Mouse (Mus musculus) E14TG2a.4 (cell line): Measurements from ENCODE around the gene Pid1.

ENCODE experiments used
- CTCF ChIP-seq: conservative IDR thresholded peaks from 2 replicates; pipeline ENCODE4 v1.5.1; 2014; ENCODE audit warnings: low read length
- NANOG ChIP-seq: IDR thresholded peaks from 2 replicates; pipeline ENCODE4 v1.6.1; 2014; ENCODE audit warnings: borderline replicate concordance, low read length, mixed read lengths
- POU5F1 ChIP-seq: IDR thresholded peaks from 2 replicates; pipeline ENCODE4 v1.6.1; 2014; ENCODE audit warnings: low read length, borderline replicate concordance

DNA sequence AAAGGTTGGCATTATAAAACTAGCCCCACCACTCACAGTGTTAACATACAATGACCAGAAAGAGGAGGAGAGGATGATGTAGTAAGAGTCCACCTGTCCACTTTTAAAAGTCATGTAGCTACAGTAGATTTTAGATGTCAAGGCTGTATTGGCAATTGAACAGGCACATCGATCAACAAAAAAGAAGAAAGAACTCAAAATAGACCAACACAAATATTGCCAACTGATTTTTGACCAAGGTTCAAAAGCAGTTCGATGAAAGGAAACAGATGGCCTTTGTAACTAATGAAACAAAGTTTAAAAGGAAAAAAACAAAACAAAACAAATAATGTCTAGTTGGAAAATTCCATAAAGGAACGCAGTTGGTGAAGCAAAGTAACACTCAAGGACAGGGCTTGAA, 35.7 kb upstream of the Pid1 start:
- no peak for TF ChIP-seq NANOG
- no peak for TF ChIP-seq CTCF
- TF ChIP-seq POU5F1 = no peak
